Mouse (Mus musculus): Measurements from ENCODE around the gene Ddx46. TPM values are rescaled to one million over a fixed set of nuclear protein-coding genes. Genes with fewer than 3 reads are reported as not detected.
A peak's percentile ranks its signal among the peaks of the same experiment; 100 is the strongest.

The Ddx46 gene
- polyA plus RNA-seq, 1 experiment from 2014 or later, result 29.6 TPM

DNA sequence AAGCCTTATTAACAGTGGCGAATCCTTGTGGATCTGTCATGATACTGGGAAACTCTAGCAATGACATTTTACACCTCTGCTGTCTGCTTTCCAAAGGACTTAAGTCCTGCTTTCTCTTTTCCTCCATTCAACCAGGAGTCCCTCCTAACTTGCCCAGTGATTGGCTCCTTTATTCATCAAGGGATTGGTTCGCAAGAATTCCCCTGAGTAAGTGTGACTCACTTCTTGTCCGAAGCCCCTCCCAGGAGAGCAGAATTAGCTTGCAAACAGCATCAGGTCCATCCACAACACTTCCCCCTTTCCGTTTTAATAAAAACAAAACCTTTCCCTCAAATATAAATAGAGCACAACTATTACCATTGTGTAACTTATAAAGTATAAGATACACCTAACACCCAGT, 69.5 kb downstream of the Ddx46 start:
- ATAC-seq (ENCODE audit: low FRiP score), result no peak
- Histone ChIP-seq H3K36me3 (peaks cover 44% of the 10 kb centered on the region), H3K4me3 (no peak overlapping the region), H3K27ac (no peak overlapping the region), H3K9ac (no peak overlapping the region), H3K27me3 (no peaks in the 10 kb centered on the region), H3K4me1 (replicated peaks) (no peaks in the 10 kb centered on the region), H3K4me2 (no peak overlapping the region), H3K9me3 (no peaks in the 10 kb centered on the region)
- WGBS, result 90% methylated on average over 4 of the region's 4 CpGs

DNA sequence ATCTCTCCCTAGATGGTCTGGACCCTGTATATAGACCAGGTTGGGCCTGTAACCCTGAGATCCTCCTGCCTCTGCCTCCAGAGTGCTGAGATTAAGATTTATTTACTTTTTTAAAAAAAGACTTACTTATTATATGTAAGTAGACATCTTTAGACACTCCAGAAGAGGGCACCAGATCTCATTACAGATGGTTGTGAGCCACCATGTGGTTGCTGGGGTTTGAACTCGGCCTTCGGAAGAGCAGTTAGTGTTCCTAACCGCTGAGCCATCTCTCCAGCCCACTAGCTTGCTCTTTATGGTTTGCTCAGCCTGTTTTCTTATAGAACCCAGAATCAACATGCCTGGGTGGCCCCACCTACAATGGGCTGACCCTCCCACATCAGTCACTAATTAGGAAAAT, 78.0 kb downstream of the Ddx46 start:
- H3K4me2 ChIP-seq, result no peak overlapping the region
- ATAC-seq (ENCODE audit: low FRiP score), result no peak
- no peak overlapping the region for H3K4me3 ChIP-seq
- H3K36me3 ChIP-seq, result peaks cover 3% of the 10 kb centered on the region
- H3K27ac ChIP-seq, result no peak overlapping the region
- no peaks in the 10 kb centered on the region for H3K9me3 ChIP-seq
- no peaks in the 10 kb centered on the region for H3K27me3 ChIP-seq
- H3K4me1 ChIP-seq (replicated peaks), result peaks cover 28% of the 10 kb centered on the region
- 89% methylated on average over 3 of the region's 3 CpGs for WGBS
- no peak overlapping the region for H3K9ac ChIP-seq

DNA sequence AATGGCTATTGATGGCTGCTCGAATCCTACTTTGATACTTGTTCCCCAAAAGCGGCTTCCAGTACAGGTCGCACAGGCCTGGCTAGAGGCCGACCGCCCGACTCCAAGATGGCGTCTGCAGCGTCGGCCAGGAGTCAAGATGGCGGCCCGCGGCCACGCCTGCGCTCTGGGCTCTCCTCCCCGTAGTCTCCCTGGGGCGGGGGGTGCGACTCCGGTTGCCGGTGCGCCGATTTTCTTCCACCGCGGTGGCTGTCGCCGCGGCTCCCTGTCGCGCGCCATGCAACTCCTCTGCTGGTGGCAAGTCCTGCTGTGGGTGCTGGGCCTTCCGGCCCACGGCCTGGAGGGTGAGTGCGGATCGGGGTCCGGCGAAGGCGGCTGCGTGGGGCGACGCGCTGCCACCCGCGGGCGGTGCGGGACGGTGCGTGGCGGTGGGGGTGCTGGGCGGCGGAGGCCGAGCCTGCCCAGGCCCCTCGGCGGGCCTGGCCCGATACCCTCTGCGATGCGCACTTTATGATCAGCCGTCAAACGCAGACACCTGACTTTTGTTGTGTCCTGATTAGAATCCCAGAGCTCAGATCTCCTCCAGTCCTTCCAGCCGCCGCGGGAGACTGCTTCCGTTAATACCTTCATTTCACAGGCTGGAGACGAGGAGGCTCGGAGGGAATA, 79.8 kb downstream of the Ddx46 start, which contains the start of gene Txndc15:
Txndc15 (plus strand) TSS at position 150 of the 666 bp plus-strand sequence.
- peak within 1 kb of the TSS; percentile 98 for H3K27ac ChIP-seq
- peak within 1 kb of the TSS; percentile 71 for H3K4me2 ChIP-seq
- peaks cover 34% of the 10 kb centered on the region for H3K4me1 ChIP-seq (replicated peaks)
- ATAC-seq (ENCODE audit: low FRiP score), result peak; percentile 95
- WGBS, result under 1% methylated on average over 59 of the region's 63 CpGs
- peak within 1 kb of the TSS; percentile 97 for H3K9ac ChIP-seq
- no peaks in the 10 kb centered on the region for H3K27me3 ChIP-seq
- peaks cover 21% of the 10 kb centered on the region for H3K36me3 ChIP-seq
- peak within 1 kb of the TSS; percentile 86 for H3K4me3 ChIP-seq
- H3K9me3 ChIP-seq, result no peaks in the 10 kb centered on the region

DNA sequence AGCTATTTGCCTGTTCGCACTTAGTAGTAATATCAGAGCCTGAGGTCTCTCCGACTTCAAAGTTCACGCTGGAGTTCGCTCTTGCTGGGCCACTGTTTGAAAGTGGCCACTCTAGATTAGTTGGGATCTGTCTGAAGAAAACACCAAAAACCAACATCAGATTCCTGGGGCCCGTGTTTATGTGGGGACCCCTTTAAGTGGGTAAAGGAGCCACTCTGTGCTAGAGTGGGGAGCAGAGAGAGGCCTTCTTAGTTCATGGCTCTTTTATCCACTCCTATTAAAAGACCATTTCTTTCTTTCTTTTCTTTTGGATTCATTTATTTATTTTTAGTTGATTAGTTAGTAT, 80.3 kb downstream of the Ddx46 start:
- ATAC-seq (ENCODE audit: low FRiP score), result peak; percentile 16; the same call in 1 of the 2 replicates
- H3K9me3 ChIP-seq, result no peaks in the 10 kb centered on the region
- H3K36me3 ChIP-seq, result peaks cover 26% of the 10 kb centered on the region
- peak overlapping the region; percentile 97 for H3K9ac ChIP-seq
- H3K4me1 ChIP-seq (replicated peaks), result peaks cover 34% of the 10 kb centered on the region
- WGBS, result 8% methylated on average over 5 of the region's 5 CpGs
- no peaks in the 10 kb centered on the region for H3K27me3 ChIP-seq
- H3K4me2 ChIP-seq, result peak overlapping the region; percentile 71
- H3K27ac ChIP-seq, result peak overlapping the region; percentile 98
- peak overlapping the region; percentile 86 for H3K4me3 ChIP-seq

DNA sequence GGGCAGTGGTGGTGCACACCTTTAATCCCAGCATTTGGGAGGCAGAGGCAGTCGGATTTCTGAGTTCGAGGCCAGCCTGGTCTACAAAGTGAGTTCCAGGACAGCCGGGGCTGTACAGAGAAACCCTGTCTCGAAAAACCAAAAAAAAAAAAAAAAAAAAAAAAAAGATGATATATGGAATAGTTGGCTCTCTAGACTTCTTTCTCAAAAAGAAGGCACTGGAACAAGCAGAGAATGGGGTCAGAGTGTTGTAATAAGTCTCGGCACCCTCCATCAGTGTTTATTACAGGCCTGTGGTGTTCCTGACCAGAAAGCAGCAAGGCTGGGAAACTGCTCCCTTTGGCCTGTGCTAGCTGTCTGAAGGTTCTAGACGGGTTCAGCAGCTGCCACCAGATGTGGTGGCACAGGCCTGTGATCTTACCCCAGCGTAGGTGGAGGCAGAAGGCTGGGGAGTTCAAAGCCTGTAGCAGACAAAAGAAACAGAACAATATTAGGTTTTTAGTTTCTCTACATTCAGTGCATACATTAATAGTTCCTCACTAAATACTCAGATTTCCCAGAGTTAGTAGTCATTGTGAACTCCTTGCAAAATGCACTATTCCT, 81.2 kb downstream of the Ddx46 start:
- Histone ChIP-seq H3K9ac (peak overlapping the region; percentile 97; the same call in 1 of the 2 replicates), H3K27ac (peak overlapping the region; percentile 98; the same call in 1 of the 2 replicates), H3K27me3 (no peaks in the 10 kb centered on the region), H3K36me3 (peaks cover 34% of the 10 kb centered on the region), H3K4me3 (peak overlapping the region; percentile 86), H3K4me1 (replicated peaks) (peaks cover 34% of the 10 kb centered on the region), H3K9me3 (no peaks in the 10 kb centered on the region), H3K4me2 (peak overlapping the region; percentile 71)
- 90% methylated on average over 7 of the region's 7 CpGs for WGBS
- no peak for ATAC-seq (ENCODE audit: low FRiP score)

DNA sequence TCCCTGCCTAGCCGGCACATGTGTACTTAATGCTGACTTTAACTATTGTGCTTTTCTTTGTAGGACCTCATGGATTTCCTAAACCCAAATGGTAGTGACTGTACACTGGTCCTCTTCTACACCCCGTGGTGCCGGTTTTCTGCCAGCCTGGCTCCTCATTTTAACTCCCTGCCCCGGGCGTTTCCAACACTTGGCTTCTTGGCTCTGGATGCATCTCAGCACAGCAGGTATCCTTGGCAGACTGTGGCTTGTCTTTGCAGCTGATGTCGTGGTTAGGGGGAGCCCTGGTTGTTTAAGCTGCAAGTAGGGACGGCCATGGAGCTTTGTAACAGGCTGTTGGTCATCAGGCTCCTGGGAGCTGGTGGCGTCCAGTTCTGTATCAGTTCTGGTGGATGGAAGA, 86.7 kb downstream of the Ddx46 start:
- Histone ChIP-seq H3K27me3 (no peaks in the 10 kb centered on the region), H3K27ac (no peak overlapping the region), H3K36me3 (peaks cover 80% of the 10 kb centered on the region), H3K4me3 (no peak overlapping the region), H3K4me1 (replicated peaks) (peaks cover 26% of the 10 kb centered on the region), H3K4me2 (no peak overlapping the region), H3K9ac (no peak overlapping the region), H3K9me3 (no peaks in the 10 kb centered on the region)
- ATAC-seq (ENCODE audit: low FRiP score), result no peak
- 69% methylated on average over 8 of the region's 8 CpGs for WGBS

DNA sequence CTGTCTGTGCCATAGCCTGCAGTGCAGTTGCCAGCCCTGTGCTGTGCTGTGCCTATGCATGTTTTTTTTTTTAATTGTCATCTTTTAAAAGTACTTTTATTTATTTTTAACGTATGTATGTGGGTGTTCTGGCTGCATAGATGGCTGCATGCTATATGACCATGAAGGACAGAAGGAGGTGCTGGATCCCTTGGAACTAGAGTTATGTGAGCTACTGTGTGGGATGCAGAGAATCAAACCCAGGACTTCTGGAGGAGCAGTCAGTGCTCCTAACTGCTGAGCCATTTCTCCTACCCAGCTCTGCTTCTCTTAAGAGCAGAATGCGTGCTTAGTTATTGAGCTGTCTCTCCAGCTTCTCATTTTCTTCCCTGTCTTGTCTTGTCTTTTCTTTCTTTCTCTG, 87.2 kb downstream of the Ddx46 start:
- H3K4me3 ChIP-seq, result no peak overlapping the region
- peaks cover 23% of the 10 kb centered on the region for H3K4me1 ChIP-seq (replicated peaks)
- ATAC-seq (ENCODE audit: low FRiP score), result no peak
- WGBS, result 91% methylated on average over 2 of the region's 2 CpGs
- no peak overlapping the region for H3K27ac ChIP-seq
- H3K4me2 ChIP-seq, result no peak overlapping the region
- peaks cover 80% of the 10 kb centered on the region for H3K36me3 ChIP-seq
- no peaks in the 10 kb centered on the region for H3K9me3 ChIP-seq
- H3K27me3 ChIP-seq, result no peaks in the 10 kb centered on the region
- H3K9ac ChIP-seq, result no peak overlapping the region

DNA sequence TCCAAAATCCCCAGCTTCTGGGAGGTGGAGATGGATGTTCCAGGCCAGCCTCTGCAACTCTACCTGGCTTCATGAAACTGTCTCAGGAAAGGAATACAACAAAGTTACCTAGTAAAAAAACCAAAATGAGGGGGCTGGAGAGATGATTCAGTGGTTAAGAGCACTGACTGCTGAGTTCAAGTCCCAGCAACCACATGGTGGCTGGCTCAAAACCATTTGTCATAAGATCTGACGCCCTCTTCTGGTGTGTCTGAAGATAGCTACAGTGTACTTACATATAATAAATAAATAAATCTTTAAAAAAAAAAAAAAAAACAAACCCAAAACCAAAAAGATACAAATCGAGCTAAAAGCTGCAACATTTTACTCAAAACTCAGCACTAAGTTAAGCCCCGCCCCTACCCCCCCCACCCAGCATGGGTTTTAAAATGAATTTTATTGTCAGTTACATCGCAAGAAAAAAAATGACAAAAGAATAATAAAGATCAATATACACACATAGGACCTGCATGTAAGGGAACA, 91.8 kb downstream of the Ddx46 start:
- peak overlapping the region; percentile 57 for H3K4me3 ChIP-seq
- 6% methylated on average over 4 of the region's 4 CpGs for WGBS
- peak overlapping the region; percentile 79 for H3K9ac ChIP-seq
- no peaks in the 10 kb centered on the region for H3K9me3 ChIP-seq
- no peak for ATAC-seq (ENCODE audit: low FRiP score)
- H3K4me1 ChIP-seq (replicated peaks), result 0 out of 2 replicates have a peak, but pooled peaks cover 9% of the 10 kb centered on the region
- peak overlapping the region; percentile 95 for H3K27ac ChIP-seq
- no peaks in the 10 kb centered on the region for H3K27me3 ChIP-seq
- H3K36me3 ChIP-seq, result peaks cover 40% of the 10 kb centered on the region
- H3K4me2 ChIP-seq, result peak overlapping the region; percentile 58

DNA sequence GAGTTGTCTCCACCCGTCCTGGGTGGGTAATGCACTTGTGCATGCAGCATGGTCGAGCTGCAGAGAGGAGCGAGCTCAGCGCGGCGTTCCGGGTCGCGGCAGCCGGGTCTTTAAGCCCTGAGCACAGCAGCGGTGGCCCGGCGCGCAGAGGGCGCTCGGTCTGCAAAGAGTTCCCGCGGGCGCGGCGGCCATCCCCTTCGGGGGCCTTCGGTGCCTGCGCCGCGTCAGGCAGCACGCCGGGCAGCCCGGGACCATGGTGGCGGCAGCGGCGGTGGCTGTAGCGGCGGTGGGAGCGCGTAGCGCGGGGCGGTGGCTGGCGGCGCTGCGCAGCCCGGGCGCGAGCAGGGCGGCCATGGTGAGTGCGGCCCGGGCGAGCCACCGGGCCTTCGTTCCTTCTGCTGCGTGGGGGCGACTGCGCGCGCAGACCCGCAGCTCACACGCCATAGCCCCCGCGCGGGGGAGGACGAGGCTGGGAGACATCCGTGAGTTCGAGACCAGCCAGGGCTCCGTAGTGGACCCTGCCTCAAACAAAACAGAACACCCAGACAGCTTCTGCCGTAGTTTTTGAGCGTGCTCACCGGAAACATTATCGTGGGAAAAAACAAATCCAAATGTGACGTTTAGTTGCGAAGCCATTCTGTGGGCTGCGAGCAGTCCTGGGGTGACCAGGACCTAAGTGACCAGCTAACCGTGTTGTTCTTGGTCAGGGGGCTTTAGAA, 92.5 kb downstream of the Ddx46 start, which contains the start of gene Pcbd2:
Pcbd2 (plus strand) TSS at position 249 of the 719 bp plus-strand sequence.
- peak within 1 kb of the TSS; percentile 79 for H3K9ac ChIP-seq
- H3K4me3 ChIP-seq, result peak within 1 kb of the TSS; percentile 57
- peak within 1 kb of the TSS; percentile 58 for H3K4me2 ChIP-seq
- H3K4me1 ChIP-seq (replicated peaks), result 0 out of 2 replicates have a peak, but pooled peaks cover 9% of the 10 kb centered on the region
- H3K27ac ChIP-seq, result peak within 1 kb of the TSS; percentile 95
- ATAC-seq (ENCODE audit: low FRiP score), result peak; percentile 90
- H3K27me3 ChIP-seq, result no peaks in the 10 kb centered on the region
- H3K9me3 ChIP-seq, result no peaks in the 10 kb centered on the region
- under 1% methylated on average over 69 of the region's 73 CpGs for WGBS
- peaks cover 35% of the 10 kb centered on the region for H3K36me3 ChIP-seq

DNA sequence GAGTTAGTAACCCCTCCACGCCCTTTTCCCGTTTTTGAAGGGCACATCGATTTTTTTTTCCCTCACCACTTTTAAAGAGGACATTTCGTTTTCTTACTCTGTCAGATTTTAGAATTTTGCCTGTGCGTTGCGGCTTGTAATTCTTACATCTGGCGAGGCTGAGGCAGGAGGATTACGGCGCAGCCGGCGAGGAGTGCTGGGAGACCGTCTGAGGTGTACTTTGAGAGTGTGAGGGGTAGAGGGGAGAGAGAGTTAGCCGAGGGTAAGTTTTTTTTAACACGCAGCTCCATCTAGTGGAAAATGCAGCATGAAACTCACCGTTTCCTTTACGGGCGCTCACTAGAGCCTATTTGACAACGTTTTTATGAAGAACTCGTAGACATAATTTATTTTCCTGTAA, 93.0 kb downstream of the Ddx46 start:
- Histone ChIP-seq H3K4me3 (peak overlapping the region; percentile 57), H3K27ac (peak overlapping the region; percentile 95), H3K27me3 (no peaks in the 10 kb centered on the region), H3K4me1 (replicated peaks) (0 out of 2 replicates have a peak, but pooled peaks cover 9% of the 10 kb centered on the region), H3K36me3 (peaks cover 32% of the 10 kb centered on the region), H3K4me2 (peak overlapping the region; percentile 58), H3K9ac (peak overlapping the region; percentile 79), H3K9me3 (no peaks in the 10 kb centered on the region)
- WGBS, result 3% methylated on average over 19 of the region's 19 CpGs
- peak; percentile 74 for ATAC-seq (ENCODE audit: low FRiP score)

DNA sequence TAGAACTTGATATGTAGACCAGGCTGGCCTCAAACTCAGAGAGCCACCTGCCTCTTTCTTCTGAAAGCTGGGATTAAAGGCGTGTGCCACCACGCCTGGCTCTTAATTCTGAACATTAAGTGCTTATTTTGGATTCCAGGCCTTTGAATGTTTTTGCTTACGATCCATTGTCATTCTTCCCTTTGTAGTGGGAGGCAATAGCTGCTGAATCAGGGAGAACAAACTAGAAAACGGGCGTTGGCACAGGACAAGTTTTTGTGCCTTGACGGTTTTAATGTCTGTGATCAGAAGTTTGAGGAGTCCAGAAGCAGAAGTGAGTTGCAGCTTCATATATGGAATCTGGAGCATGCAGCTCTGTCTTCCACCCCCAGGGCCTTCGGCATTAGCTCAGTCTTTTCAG, 95.9 kb downstream of the Ddx46 start:
- WGBS, result 87% methylated on average over 7 of the region's 7 CpGs
- peaks cover 6% of the 10 kb centered on the region; the same call in 1 of the 2 replicates for H3K36me3 ChIP-seq
- ATAC-seq (ENCODE audit: low FRiP score), result no peak

More for the DNA sequence above, 95.9 kb downstream of the Ddx46 start:
- Histone ChIP-seq H3K27ac (no peak overlapping the region), H3K9ac (no peak overlapping the region), H3K4me3 (no peak overlapping the region), H3K9me3 (no peaks in the 10 kb centered on the region), H3K4me1 (replicated peaks) (0 out of 2 replicates have a peak, but pooled peaks cover 9% of the 10 kb centered on the region), H3K27me3 (no peaks in the 10 kb centered on the region), H3K4me2 (no peak overlapping the region)

Measured in hindbrain, embryonic 13.5 days (tissue).